Mouse (Mus musculus) heart, embryonic 14.5 days (tissue): ENCODE data around the gene Sox15. TPM values are rescaled to one million over a fixed set of nuclear protein-coding genes. Genes with fewer than 3 reads are reported as not detected.
"Not testable (repeated sequence)": the region's sequence is repeated elsewhere in the genome, so short reads cannot be mapped to it uniquely, and the experiment has no call there.

Source experiments
- ATAC-seq: fragments of 200-750 bp; cut with Nextera tagmentation; 2 replicates; pipeline ENCODE4 v1.8.0; 2017; ENCODE audit warnings: low read depth, moderate TSS enrichment; ENCODE audit not compliant: insufficient number of reproducible peaks, insufficient read depth, low FRiP score
- H3K27ac ChIP-seq, 2 experiments: fragments of 200-500 bp in 1 of 2; fragments of 300-500 bp in 1 of 2; sonication (generic) in 1 of 2; replicated peaks in 1 of 2; 2 replicates each; pipeline ENCODE4 v1.5.1; 2012 to 2014; ENCODE audit warnings: low read depth in 2 of 2, low read length in 2 of 2, control low read depth in 1 of 2, mild to moderate bottlenecking in 1 of 2, mixed read lengths in 1 of 2; ENCODE audit not compliant: control insufficient read depth in 1 of 2, insufficient read depth in 1 of 2
- H3K27me3 ChIP-seq: fragments of 300-500 bp; sonication (generic); 2 replicates; pipeline ENCODE4 v1.6.1; 2014; ENCODE audit warnings: mild to moderate bottlenecking, low read length, control low read depth; ENCODE audit not compliant: control insufficient read depth, insufficient read depth
- H3K36me3 ChIP-seq: fragments of 300-500 bp; sonication (generic); 2 replicates; pipeline ENCODE4 v1.6.1; 2014; ENCODE audit warnings: mild to moderate bottlenecking, control low read depth, low read length, mixed read lengths; ENCODE audit not compliant: control insufficient read depth, insufficient read depth
- H3K4me1 ChIP-seq, 2 experiments: fragments of 200-500 bp in 1 of 2; fragments of 300-500 bp in 1 of 2; sonication (generic) in 1 of 2; 2 replicates each; pipeline ENCODE4 v1.6.1; 2012 to 2014; ENCODE audit warnings: low read length in 2 of 2, control low read depth in 1 of 2, mixed read lengths in 1 of 2; ENCODE audit not compliant: control insufficient read depth in 2 of 2, insufficient read depth in 2 of 2
- H3K4me2 ChIP-seq: fragments of 300-500 bp; sonication (generic); 2 replicates; pipeline ENCODE4 v1.6.1; 2014; ENCODE audit warnings: mild to moderate bottlenecking, low read length
- H3K4me3 ChIP-seq, 2 experiments: fragments of 200-500 bp in 1 of 2; fragments of 300-500 bp in 1 of 2; sonication (generic) in 1 of 2; 2 replicates each; pipeline ENCODE4 v1.5.1; 2012 to 2014; ENCODE audit warnings: low read length in 2 of 2, mild to moderate bottlenecking in 2 of 2, control low read depth in 1 of 2, low read depth in 1 of 2, moderate library complexity in 1 of 2; ENCODE audit not compliant: control insufficient read depth in 1 of 2, insufficient read depth in 1 of 2
- H3K9ac ChIP-seq: fragments of 300-500 bp; sonication (generic); 2 replicates; pipeline ENCODE4 v1.6.1; 2014; ENCODE audit warnings: mild to moderate bottlenecking, low read length
- H3K9me3 ChIP-seq: fragments of 300-500 bp; sonication (generic); 2 replicates; pipeline ENCODE4 v1.6.1; 2016; ENCODE audit warnings: low read length, control low read depth; ENCODE audit not compliant: control insufficient read depth
- WGBS: fragments of 180-500 bp; shearing (Covaris S2); extraction: QIAGEN DNeasy Blood & Tissue Kit; methylation state at CpG from one replicate; pipeline ENCODE4 v1.1.7; 2014; 5-methylcytosine and 5-hydroxymethylcytosine counted together
- polyA plus RNA-seq: library from polyadenylated mRNA; unstranded; fragments of >200 nt; fragmentation: Nextera tagmentation; extraction: Ambion mirVana; gene quantifications from 2 replicates; pipeline ENCODE4 v1.2.1, GENCODE M21; 2014

The Sox15 gene
- polyA plus RNA-seq, 1 experiment from 2014 or later, result not detected

GRCm38 (mm10) chr11:69613553-69614256, 41.4 kb upstream of the Sox15 start:
- H3K36me3 ChIP-seq, result no peaks in the 10 kb centered on the region
- H3K4me3 ChIP-seq, result peak overlapping the region in 1 of 2 experiments; percentile 4; a peak in 1 of 4 replicates
- H3K4me1 ChIP-seq, result peaks cover 4 to 7% of the 10 kb centered on the region in 2 experiments; a peak in 3 of 4 replicates
- H3K27me3 ChIP-seq, result no peaks in the 10 kb centered on the region
- H3K9me3 ChIP-seq, result no peaks in the 10 kb centered on the region
- H3K9ac ChIP-seq, result peak overlapping the region; percentile 68
- peak overlapping the region; percentile 54 for H3K4me2 ChIP-seq
- no peak for ATAC-seq
- 0 out of 4 replicates have a peak overlapping the region, but pooled peaks of 1 of the 2 experiments have one; percentile 12 for H3K27ac ChIP-seq
- WGBS, result 11% methylated on average over 19 of the region's 19 CpGs

GRCm38 (mm10) chr11:69614257-69614588, 40.9 kb upstream of the Sox15 start:
- WGBS, result 48% methylated on average over 11 of the region's 11 CpGs
- not testable (repeated sequence) for H3K4me3 ChIP-seq

GRCm38 (mm10) chr11:69616781-69617180, 38.3 kb upstream of the Sox15 start:
- ATAC-seq, result no peak
- no peaks in the 10 kb centered on the region for H3K9me3 ChIP-seq
- H3K4me1 ChIP-seq, result peaks cover 7 to 10% of the 10 kb centered on the region in 2 experiments; a peak in 3 of 4 replicates
- H3K4me3 ChIP-seq, result no peak overlapping the region
- H3K36me3 ChIP-seq, result no peaks in the 10 kb centered on the region
- H3K9ac ChIP-seq, result no peak overlapping the region
- 35% methylated on average over 10 of the region's 10 CpGs for WGBS
- no peaks in the 10 kb centered on the region for H3K27me3 ChIP-seq
- no peak overlapping the region for H3K27ac ChIP-seq
- H3K4me2 ChIP-seq, result no peak overlapping the region

More at GRCm38 (mm10) chr11:69614257-69614588, 40.9 kb upstream of the Sox15 start:
- not testable (repeated sequence) for H3K36me3 ChIP-seq, H3K27me3 ChIP-seq, ATAC-seq, H3K9me3 ChIP-seq, H3K4me1 ChIP-seq, H3K27ac ChIP-seq
- Histone ChIP-seq H3K4me2 (peak overlapping the region; percentile 54), H3K9ac (0 out of 2 replicates have a peak overlapping the region, but pooled peaks have one; percentile 30)

GRCm38 (mm10) chr11:69617805-69618204, 37.3 kb upstream of the Sox15 start, which contains the start of gene Shbg:
Gene Shbg, minus strand, starts transcription at chr11:69617905.
- 42% methylated on average over 5 of the region's 5 CpGs for WGBS
- no peak for ATAC-seq
- H3K4me3 ChIP-seq, result no peak within 1 kb of the TSS
- H3K4me1 ChIP-seq, result peaks cover 13 to 15% of the 10 kb centered on the region in 2 experiments
- no peak within 1 kb of the TSS for H3K9ac ChIP-seq
- no peak within 1 kb of the TSS for H3K27ac ChIP-seq
- no peaks in the 10 kb centered on the region for H3K36me3 ChIP-seq
- no peaks in the 10 kb centered on the region for H3K27me3 ChIP-seq
- no peak within 1 kb of the TSS for H3K4me2 ChIP-seq
- H3K9me3 ChIP-seq, result no peaks in the 10 kb centered on the region

GRCm38 (mm10) chr11:69620394-69621081, 34.6 kb upstream of the Sox15 start:
- Histone ChIP-seq H3K4me2 (no peak overlapping the region), H3K36me3 (no peaks in the 10 kb centered on the region), H3K27me3 (no peaks in the 10 kb centered on the region), H3K27ac (no peak overlapping the region), H3K9me3 (no peaks in the 10 kb centered on the region), H3K4me3 (no peak overlapping the region), H3K4me1 (peaks cover 6 to 11% of the 10 kb centered on the region in 2 experiments; a peak in 3 of 4 replicates), H3K9ac (no peak overlapping the region)
- 58% methylated on average over 7 of the region's 7 CpGs for WGBS
- ATAC-seq, result no peak

- no peaks in the 10 kb centered on the region for H3K27me3 ChIP-seq
- H3K9ac ChIP-seq, result peak within 1 kb of the TSS; percentile 88
- peak within 1 kb of the TSS; percentile 64 to 66 for H3K4me3 ChIP-seq
- no peaks in the 10 kb centered on the region for H3K9me3 ChIP-seq
- ATAC-seq, result peak; percentile 68; the same call in 1 of the 2 replicates
- peaks cover 6 to 11% of the 10 kb centered on the region in 2 experiments; a peak in 3 of 4 replicates for H3K4me1 ChIP-seq
- peak within 1 kb of the TSS; percentile 81 for H3K4me2 ChIP-seq
- peak within 1 kb of the TSS; percentile 11 to 55; a peak in 2 of 4 replicates for H3K27ac ChIP-seq
- H3K36me3 ChIP-seq, result no peaks in the 10 kb centered on the region
- WGBS, result under 1% methylated on average over 20 of the region's 20 CpGs
These were observed 33.4 kb upstream of the Sox15 start, which contains the start of gene Sat2 for GRCm38 (mm10) chr11:69621571-69622268. Gene Sat2, plus strand, starts transcription at chr11:69622024.

GRCm38 (mm10) chr11:69622406-69622805, 32.7 kb upstream of the Sox15 start:
- Histone ChIP-seq H3K27me3 (no peaks in the 10 kb centered on the region), H3K4me1 (peaks cover 6 to 11% of the 10 kb centered on the region in 2 experiments; a peak in 3 of 4 replicates), H3K9ac (peak overlapping the region; percentile 88), H3K4me2 (peak overlapping the region; percentile 81), H3K9me3 (no peaks in the 10 kb centered on the region), H3K4me3 (peak overlapping the region; percentile 64 to 66), H3K27ac (peak overlapping the region; percentile 11 to 55; a peak in 1 of 4 replicates), H3K36me3 (no peaks in the 10 kb centered on the region)
- 29% methylated on average over 6 of the region's 6 CpGs for WGBS
- ATAC-seq, result no peak
